Mouse (Mus musculus): ENCODE data around the gene Ppm1h. TPM values are rescaled to one million over a fixed set of nuclear protein-coding genes. Genes with fewer than 3 reads are reported as not detected.

Ppm1h gene
- polyA plus RNA-seq, 1 experiment from 2014 or later, result 4.5 TPM

GRCm38 (mm10) chr10:122800732-122801110, 122.2 kb downstream of the Ppm1h start:
- H3K4me3 ChIP-seq (replicated peaks), result no peak overlapping the region
- ATAC-seq (ENCODE audit: insufficient number of reproducible peaks, low FRiP score, low TSS enrichment, low read depth), result no peak
- 82% methylated on average over 4 of the region's 4 CpGs for WGBS
- no peaks in the 10 kb centered on the region for H3K9me3 ChIP-seq (replicated peaks)
- H3K27me3 ChIP-seq, result no peaks in the 10 kb centered on the region
- H3K4me2 ChIP-seq (replicated peaks), result no peak overlapping the region
- no peaks in the 10 kb centered on the region for H3K36me3 ChIP-seq
- H3K9ac ChIP-seq, result no peak overlapping the region
- no peak overlapping the region for H3K27ac ChIP-seq (replicated peaks)
- peaks cover 8% of the 10 kb centered on the region for H3K4me1 ChIP-seq

- peaks cover 15% of the 10 kb centered on the region for H3K4me1 ChIP-seq
- no peaks in the 10 kb centered on the region for H3K36me3 ChIP-seq
- WGBS, result 36% methylated on average over 30 of the region's 30 CpGs
- peak overlapping the region; percentile 28 for H3K4me3 ChIP-seq (replicated peaks)
- no peak overlapping the region for H3K27ac ChIP-seq (replicated peaks)
- H3K9ac ChIP-seq, result 0 out of 2 replicates have a peak overlapping the region, but pooled peaks have one; percentile 27
- no peaks in the 10 kb centered on the region for H3K9me3 ChIP-seq (replicated peaks)
- peak; percentile 54; the same call in 1 of the 2 replicates for ATAC-seq (ENCODE audit: insufficient number of reproducible peaks, low FRiP score, low TSS enrichment, low read depth)
- peak overlapping the region; percentile 57 for H3K4me2 ChIP-seq (replicated peaks)
- H3K27me3 ChIP-seq, result no peaks in the 10 kb centered on the region
Measured at GRCm38 (mm10) chr10:122802218-122802617, 123.7 kb downstream of the Ppm1h start.

- Histone ChIP-seq H3K9me3 (replicated peaks) (no peaks in the 10 kb centered on the region), H3K4me1 (peaks cover 21% of the 10 kb centered on the region), H3K27me3 (no peaks in the 10 kb centered on the region), H3K4me2 (replicated peaks) (peak overlapping the region; percentile 57; the same call in 1 of the 2 replicates), H3K36me3 (no peaks in the 10 kb centered on the region), H3K9ac (no peak overlapping the region), H3K4me3 (replicated peaks) (0 out of 2 replicates have a peak overlapping the region, but pooled peaks have one; percentile 28), H3K27ac (replicated peaks) (no peak overlapping the region)
- 49% methylated on average over 7 of the region's 7 CpGs for WGBS
- ATAC-seq (ENCODE audit: insufficient number of reproducible peaks, low FRiP score, low TSS enrichment, low read depth), result no peak
Measured at GRCm38 (mm10) chr10:122802901-122803300, 124.3 kb downstream of the Ppm1h start.

GRCm38 (mm10) chr10:122803906-122804305, 125.3 kb downstream of the Ppm1h start:
- H3K27ac ChIP-seq (replicated peaks), result no peak overlapping the region
- WGBS, result 9% methylated on average over 7 of the region's 7 CpGs
- H3K4me3 ChIP-seq (replicated peaks), result no peak overlapping the region
- no peaks in the 10 kb centered on the region for H3K9me3 ChIP-seq (replicated peaks)
- peaks cover 25% of the 10 kb centered on the region for H3K4me1 ChIP-seq
- H3K9ac ChIP-seq, result no peak overlapping the region
- no peaks in the 10 kb centered on the region for H3K27me3 ChIP-seq
- no peak overlapping the region for H3K4me2 ChIP-seq (replicated peaks)
- H3K36me3 ChIP-seq, result no peaks in the 10 kb centered on the region
- no peak for ATAC-seq (ENCODE audit: insufficient number of reproducible peaks, low FRiP score, low TSS enrichment, low read depth)

- H3K4me2 ChIP-seq (replicated peaks), result no peak overlapping the region
- H3K4me3 ChIP-seq (replicated peaks), result no peak overlapping the region
- no peaks in the 10 kb centered on the region for H3K27me3 ChIP-seq
- H3K9ac ChIP-seq, result no peak overlapping the region
- no peaks in the 10 kb centered on the region for H3K9me3 ChIP-seq (replicated peaks)
- ATAC-seq (ENCODE audit: insufficient number of reproducible peaks, low FRiP score, low TSS enrichment, low read depth), result no peak
- H3K36me3 ChIP-seq, result no peaks in the 10 kb centered on the region
- H3K27ac ChIP-seq (replicated peaks), result peak overlapping the region; percentile 68
- 49% methylated on average over 2 of the region's 2 CpGs for WGBS
- H3K4me1 ChIP-seq, result peaks cover 25% of the 10 kb centered on the region
Measured at GRCm38 (mm10) chr10:122805866-122806265, 127.3 kb downstream of the Ppm1h start.

GRCm38 (mm10) chr10:122807127-122808105, 128.9 kb downstream of the Ppm1h start:
- peak; percentile 31; the same call in 1 of the 2 replicates for ATAC-seq (ENCODE audit: insufficient number of reproducible peaks, low FRiP score, low TSS enrichment, low read depth)
- H3K4me3 ChIP-seq (replicated peaks), result no peak overlapping the region
- no peak overlapping the region; the same call in 1 of the 2 replicates for H3K4me2 ChIP-seq (replicated peaks)
- no peaks in the 10 kb centered on the region for H3K9me3 ChIP-seq (replicated peaks)
- H3K36me3 ChIP-seq, result no peaks in the 10 kb centered on the region
- 24% methylated on average over 9 of the region's 9 CpGs for WGBS
- peak overlapping the region; percentile 91 for H3K27ac ChIP-seq (replicated peaks)
- no peak overlapping the region for H3K9ac ChIP-seq
- no peaks in the 10 kb centered on the region for H3K27me3 ChIP-seq
- H3K4me1 ChIP-seq, result peaks cover 18% of the 10 kb centered on the region

GRCm38 (mm10) chr10:122808186-122808585, 129.6 kb downstream of the Ppm1h start:
- Histone ChIP-seq H3K36me3 (no peaks in the 10 kb centered on the region), H3K4me3 (replicated peaks) (no peak overlapping the region), H3K27me3 (no peaks in the 10 kb centered on the region), H3K4me1 (peaks cover 16% of the 10 kb centered on the region), H3K27ac (replicated peaks) (peak overlapping the region; percentile 74), H3K9me3 (replicated peaks) (no peaks in the 10 kb centered on the region), H3K9ac (no peak overlapping the region), H3K4me2 (replicated peaks) (no peak overlapping the region)
- ATAC-seq (ENCODE audit: insufficient number of reproducible peaks, low FRiP score, low TSS enrichment, low read depth), result no peak
- 48% methylated on average over 4 of the region's 4 CpGs for WGBS

GRCm38 (mm10) chr10:122809851-122810250, 131.3 kb downstream of the Ppm1h start:
- no peak for ATAC-seq (ENCODE audit: insufficient number of reproducible peaks, low FRiP score, low TSS enrichment, low read depth)
- Histone ChIP-seq H3K36me3 (no peaks in the 10 kb centered on the region), H3K4me3 (replicated peaks) (no peak overlapping the region), H3K4me2 (replicated peaks) (no peak overlapping the region), H3K27me3 (no peaks in the 10 kb centered on the region), H3K9ac (no peak overlapping the region), H3K27ac (replicated peaks) (no peak overlapping the region), H3K9me3 (replicated peaks) (no peaks in the 10 kb centered on the region), H3K4me1 (peaks cover 18% of the 10 kb centered on the region)
- 77% methylated on average over 8 of the region's 8 CpGs for WGBS

GRCm38 (mm10) chr10:122815094-122815493, 136.5 kb downstream of the Ppm1h start:
- Histone ChIP-seq H3K36me3 (no peaks in the 10 kb centered on the region), H3K4me3 (replicated peaks) (no peak overlapping the region), H3K9me3 (replicated peaks) (no peaks in the 10 kb centered on the region), H3K27ac (replicated peaks) (0 out of 2 replicates have a peak overlapping the region, but pooled peaks have one; percentile 12), H3K27me3 (no peaks in the 10 kb centered on the region), H3K9ac (no peak overlapping the region), H3K4me1 (peaks cover 10% of the 10 kb centered on the region; the same call in 1 of the 2 replicates), H3K4me2 (replicated peaks) (no peak overlapping the region)
- ATAC-seq (ENCODE audit: insufficient number of reproducible peaks, low FRiP score, low TSS enrichment, low read depth), result peak; percentile 80
- WGBS, result 44% methylated on average over 14 of the region's 14 CpGs

- Histone ChIP-seq H3K4me2 (replicated peaks) (no peak overlapping the region), H3K36me3 (no peaks in the 10 kb centered on the region), H3K27me3 (no peaks in the 10 kb centered on the region), H3K4me3 (replicated peaks) (no peak overlapping the region), H3K27ac (replicated peaks) (no peak overlapping the region), H3K9me3 (replicated peaks) (no peaks in the 10 kb centered on the region), H3K4me1 (peaks cover 10% of the 10 kb centered on the region; the same call in 1 of the 2 replicates), H3K9ac (no peak overlapping the region)
- ATAC-seq (ENCODE audit: insufficient number of reproducible peaks, low FRiP score, low TSS enrichment, low read depth), result no peak
- 79% methylated on average over 8 of the region's 8 CpGs for WGBS
Measured at GRCm38 (mm10) chr10:122817741-122818140, 139.2 kb downstream of the Ppm1h start.

GRCm38 (mm10) chr10:122819808-122820207, 141.2 kb downstream of the Ppm1h start:
- no peak for ATAC-seq (ENCODE audit: insufficient number of reproducible peaks, low FRiP score, low TSS enrichment, low read depth)
- Histone ChIP-seq H3K27ac (replicated peaks) (no peak overlapping the region), H3K27me3 (no peaks in the 10 kb centered on the region), H3K4me1 (peaks cover 15% of the 10 kb centered on the region; the same call in 1 of the 2 replicates), H3K4me3 (replicated peaks) (no peak overlapping the region), H3K9me3 (replicated peaks) (no peaks in the 10 kb centered on the region), H3K9ac (no peak overlapping the region), H3K36me3 (no peaks in the 10 kb centered on the region), H3K4me2 (replicated peaks) (no peak overlapping the region)
- WGBS, result 93% methylated on average over 6 of the region's 6 CpGs
